Mouse (Mus musculus): Measurements from ENCODE around the gene Dlst. TPM values are rescaled to one million over a fixed set of nuclear protein-coding genes. Genes with fewer than 3 reads are reported as not detected.

Dlst gene
- polyA plus RNA-seq, 1 experiment, result 167 TPM

DNA sequence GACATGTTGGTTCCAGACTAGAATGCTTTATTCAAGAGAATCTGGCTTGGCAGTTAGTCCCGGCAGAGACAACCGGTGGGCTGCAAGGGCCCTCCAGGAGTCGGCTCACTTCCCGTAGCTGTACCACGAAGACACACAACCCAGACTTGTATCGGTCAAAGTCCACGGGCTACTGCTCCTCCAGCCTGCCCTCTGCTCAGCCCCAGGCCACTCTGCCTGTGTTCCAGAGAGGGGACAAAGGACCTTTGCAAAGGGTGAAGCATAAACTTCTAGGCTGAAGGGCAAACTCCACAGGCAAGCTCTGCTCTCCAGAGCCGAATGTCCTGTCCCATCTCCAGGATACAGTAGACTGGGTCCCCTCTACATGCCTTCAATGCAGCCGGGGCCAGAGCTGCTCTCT is 56.0 kb downstream of the Dlst start:
- Histone ChIP-seq H3K79me2 (ENCODE audit: control insufficient read depth, insufficient read depth) (no peaks in the 10 kb centered on the region), H3K27me3 (ENCODE audit: control insufficient read depth, insufficient read depth, insufficient read length) (no peaks in the 10 kb centered on the region), H3K4me3 (ENCODE audit: insufficient read depth, poor library complexity, severe bottlenecking) (no peak overlapping the region), H3K36me3 (ENCODE audit: control insufficient read depth, insufficient read depth) (peaks cover 49% of the 10 kb centered on the region), H3ac (ENCODE audit: control insufficient read depth, insufficient read length, low read depth) (no peak overlapping the region), H3K79me3 (ENCODE audit: low read depth) (no peaks in the 10 kb centered on the region)
- no peak for TF ChIP-seq USF1 (IDR thresholded peaks at IDR 0.05; ENCODE audit: low read depth)
- TF ChIP-seq CTCF (IDR thresholded peaks at IDR 0.05; ENCODE audit: control insufficient read depth, insufficient read depth, insufficient read length), result no peak
- no peak for TF ChIP-seq FOSL1 (IDR thresholded peaks at IDR 0.05; ENCODE audit: insufficient read depth, low read length, poor library complexity, severe bottlenecking)
- no peak for TF ChIP-seq MYOD1 (IDR thresholded peaks at IDR 0.05; ENCODE audit: control insufficient read depth, insufficient read length, low read depth)

DNA sequence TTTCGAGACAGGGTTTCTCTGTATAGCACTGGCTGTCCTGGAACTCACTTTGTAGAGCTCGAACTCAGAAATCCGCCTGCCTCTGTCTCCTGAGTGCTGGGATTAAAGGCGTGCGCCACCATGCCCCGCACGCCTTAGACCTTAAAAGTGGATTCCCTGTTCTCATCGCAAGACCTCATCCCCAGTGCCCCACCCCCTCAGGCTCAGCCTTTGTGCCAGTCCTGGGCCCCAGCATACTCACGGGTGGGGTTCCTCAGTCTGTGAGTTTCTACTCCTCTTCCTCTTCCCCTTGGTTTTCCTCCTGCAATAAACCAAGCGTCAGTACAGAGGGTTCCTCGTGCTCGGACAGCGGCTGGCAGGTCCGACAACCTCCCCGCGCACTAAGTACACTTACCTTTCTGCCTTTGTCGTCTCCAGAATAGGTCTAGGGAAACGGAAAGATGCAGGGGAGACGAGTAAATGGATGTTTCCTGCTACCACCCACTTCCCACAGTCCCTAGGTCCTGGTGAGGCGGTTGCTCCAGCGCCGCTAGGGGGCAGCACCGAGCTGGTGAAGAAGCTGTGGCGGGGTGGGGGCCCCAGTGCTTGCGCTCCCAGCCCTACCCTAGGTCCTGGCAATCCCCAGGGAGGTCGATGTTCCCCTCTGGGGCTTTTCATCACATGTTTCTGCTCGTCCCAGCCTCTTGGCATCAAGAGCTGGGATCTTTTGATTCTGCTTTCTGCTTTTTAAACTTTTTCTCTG is 58.7 kb downstream of the Dlst start:
- Histone ChIP-seq H3K27me3 (ENCODE audit: control insufficient read depth, insufficient read depth, insufficient read length) (no peaks in the 10 kb centered on the region), H3K79me2 (ENCODE audit: control insufficient read depth, insufficient read depth) (peaks cover 4% of the 10 kb centered on the region), H3ac (ENCODE audit: control insufficient read depth, insufficient read length, low read depth) (no peak overlapping the region), H3K36me3 (ENCODE audit: control insufficient read depth, insufficient read depth) (peaks cover 59% of the 10 kb centered on the region), H3K4me3 (ENCODE audit: insufficient read depth, poor library complexity, severe bottlenecking) (no peak overlapping the region), H3K79me3 (ENCODE audit: low read depth) (no peaks in the 10 kb centered on the region)
- TF ChIP-seq USF1 (IDR thresholded peaks at IDR 0.05; ENCODE audit: low read depth), result no peak
- no peak for TF ChIP-seq MAX (IDR thresholded peaks at IDR 0.05)
- no peak for TF ChIP-seq MYOD1 (IDR thresholded peaks at IDR 0.05; ENCODE audit: control insufficient read depth, insufficient read length, low read depth)
- no peak for TF ChIP-seq FOSL1 (IDR thresholded peaks at IDR 0.05; ENCODE audit: insufficient read depth, low read length, poor library complexity, severe bottlenecking)
- peak; percentile 88 for TF ChIP-seq CTCF (IDR thresholded peaks at IDR 0.05; ENCODE audit: control insufficient read depth, insufficient read depth, insufficient read length)

DNA sequence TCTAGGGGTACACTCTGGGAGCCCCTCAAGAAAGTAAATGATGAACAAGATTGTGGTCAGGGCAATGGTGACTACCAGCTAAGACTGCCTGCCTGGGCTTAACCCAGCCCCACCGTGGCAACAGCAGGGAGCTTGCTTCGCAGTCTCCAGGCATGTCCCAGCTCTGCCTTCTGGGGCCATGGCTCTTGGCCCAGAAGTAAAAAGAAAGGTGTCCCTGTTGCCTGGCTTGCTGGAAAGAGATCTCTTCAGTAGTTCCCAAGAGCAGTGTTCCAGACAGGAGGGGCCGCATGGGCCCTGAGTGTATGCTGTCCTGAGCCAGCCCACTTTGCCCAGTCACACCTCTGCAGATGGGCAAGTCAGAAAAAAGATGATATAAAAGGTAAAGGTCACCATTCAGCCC is 59.2 kb downstream of the Dlst start:
- Histone ChIP-seq H3K27me3 (ENCODE audit: control insufficient read depth, insufficient read depth, insufficient read length) (no peaks in the 10 kb centered on the region), H3K79me2 (ENCODE audit: control insufficient read depth, insufficient read depth) (peaks cover 9% of the 10 kb centered on the region), H3K79me3 (ENCODE audit: low read depth) (no peaks in the 10 kb centered on the region), H3K36me3 (ENCODE audit: control insufficient read depth, insufficient read depth) (peaks cover 59% of the 10 kb centered on the region), H3K4me3 (ENCODE audit: insufficient read depth, poor library complexity, severe bottlenecking) (no peak overlapping the region), H3ac (ENCODE audit: control insufficient read depth, insufficient read length, low read depth) (no peak overlapping the region)
- TF ChIP-seq USF1 (IDR thresholded peaks at IDR 0.05; ENCODE audit: low read depth), result no peak

DNA sequence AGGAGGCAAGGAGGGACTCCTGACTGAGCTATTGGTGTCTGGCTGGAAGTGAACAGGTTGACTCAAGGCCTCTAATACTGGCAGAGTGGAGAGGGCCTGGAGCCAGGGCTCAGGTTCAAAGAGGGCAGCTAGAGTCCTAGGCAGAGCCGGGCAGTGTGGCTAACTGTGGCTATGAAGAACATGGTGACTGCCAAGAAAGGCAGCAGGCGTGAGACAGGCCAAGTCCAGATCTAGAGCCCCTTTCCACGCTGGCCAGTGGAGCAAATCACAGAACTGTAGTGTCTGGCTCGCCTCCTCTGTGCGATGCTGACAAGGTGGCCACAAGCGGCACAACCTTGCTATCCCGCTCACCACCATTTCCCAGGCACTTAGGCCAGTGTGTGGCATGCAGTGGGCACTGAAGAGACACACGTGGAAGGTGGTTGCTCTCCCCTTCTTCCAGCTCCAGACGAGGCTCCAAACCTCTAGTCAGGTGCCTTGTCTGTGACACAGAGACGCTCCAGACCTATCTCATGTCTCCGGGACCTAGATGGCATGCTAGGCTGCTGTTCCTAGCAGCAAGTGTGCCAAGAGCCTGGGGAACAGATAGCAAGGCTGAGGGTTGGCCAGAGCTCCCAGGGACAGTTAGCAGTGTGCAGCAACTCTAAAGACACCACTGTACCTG is 59.8 kb downstream of the Dlst start:
- Histone ChIP-seq H3K4me3 (ENCODE audit: insufficient read depth, poor library complexity, severe bottlenecking) (no peak overlapping the region), H3ac (ENCODE audit: control insufficient read depth, insufficient read length, low read depth) (no peak overlapping the region), H3K79me2 (ENCODE audit: control insufficient read depth, insufficient read depth) (peaks cover 15% of the 10 kb centered on the region), H3K36me3 (ENCODE audit: control insufficient read depth, insufficient read depth) (peaks cover 59% of the 10 kb centered on the region), H3K27me3 (ENCODE audit: control insufficient read depth, insufficient read depth, insufficient read length) (no peaks in the 10 kb centered on the region), H3K79me3 (ENCODE audit: low read depth) (peaks cover under 1% of the 10 kb centered on the region)
- TF ChIP-seq MAX (IDR thresholded peaks at IDR 0.05) (no peak), CTCF (IDR thresholded peaks at IDR 0.05; ENCODE audit: control insufficient read depth, insufficient read depth, insufficient read length) (no peak), MYOG (IDR thresholded peaks at IDR 0.05; ENCODE audit: control insufficient read depth, extremely low read depth, insufficient read length) (no peak), MYOD1 (IDR thresholded peaks at IDR 0.05; ENCODE audit: control insufficient read depth, insufficient read length, low read depth) (no peak)

DNA sequence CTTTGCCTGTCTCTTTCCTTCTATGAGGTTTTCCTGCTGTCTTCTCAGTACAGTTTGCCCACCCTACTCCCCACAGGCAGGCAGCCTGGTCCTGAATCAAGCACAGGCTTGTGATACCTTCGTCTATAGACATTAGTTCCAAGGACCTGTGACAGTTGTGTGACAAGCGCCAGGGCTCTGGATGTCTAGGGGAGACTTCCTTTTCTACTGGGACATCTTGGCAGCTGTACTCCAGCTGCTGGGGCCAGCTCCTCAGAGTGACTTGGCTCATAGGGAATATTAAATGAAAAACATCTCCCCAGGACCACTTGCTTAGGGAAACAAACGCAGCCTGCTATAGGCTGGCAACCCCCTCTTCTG is 60.3 kb downstream of the Dlst start:
- Histone ChIP-seq H3K36me3 (ENCODE audit: control insufficient read depth, insufficient read depth) (peaks cover 55% of the 10 kb centered on the region), H3K79me3 (ENCODE audit: low read depth) (peaks cover 5% of the 10 kb centered on the region), H3K4me3 (ENCODE audit: insufficient read depth, poor library complexity, severe bottlenecking) (no peak overlapping the region), H3K27me3 (ENCODE audit: control insufficient read depth, insufficient read depth, insufficient read length) (no peaks in the 10 kb centered on the region), H3ac (ENCODE audit: control insufficient read depth, insufficient read length, low read depth) (no peak overlapping the region), H3K79me2 (ENCODE audit: control insufficient read depth, insufficient read depth) (peaks cover 20% of the 10 kb centered on the region)
- TF ChIP-seq MYOD1 (IDR thresholded peaks at IDR 0.05; ENCODE audit: control insufficient read depth, insufficient read length, low read depth) (no peak), MAX (IDR thresholded peaks at IDR 0.05) (no peak), FOSL1 (IDR thresholded peaks at IDR 0.05; ENCODE audit: insufficient read depth, low read length, poor library complexity, severe bottlenecking) (no peak), USF1 (IDR thresholded peaks at IDR 0.05; ENCODE audit: low read depth) (no peak), CTCF (IDR thresholded peaks at IDR 0.05; ENCODE audit: control insufficient read depth, insufficient read depth, insufficient read length) (no peak), MYOG (IDR thresholded peaks at IDR 0.05; ENCODE audit: control insufficient read depth, extremely low read depth, insufficient read length) (no peak), CEBPB (IDR thresholded peaks at IDR 0.05; ENCODE audit: low read depth) (no peak)

DNA sequence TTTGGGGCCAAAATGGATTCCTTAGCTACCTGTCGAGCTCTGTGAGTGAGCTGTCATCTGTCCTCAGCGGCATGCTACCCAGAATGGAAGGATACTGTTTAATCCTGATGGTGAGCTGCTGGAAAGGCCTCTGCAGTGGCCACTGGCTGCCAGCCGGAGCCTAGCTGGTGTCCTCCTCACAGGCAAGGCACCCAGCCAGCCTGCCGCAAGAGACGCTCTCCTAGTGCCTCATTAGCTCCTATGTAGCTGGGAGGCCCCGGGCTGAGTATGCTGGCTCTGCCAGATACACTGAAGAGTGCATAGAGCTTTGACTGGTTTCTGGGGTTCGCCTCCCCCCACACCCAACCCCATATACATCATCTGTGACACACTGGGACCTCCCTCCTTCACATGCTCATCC is 63.4 kb downstream of the Dlst start:
- TF ChIP-seq CEBPB (IDR thresholded peaks at IDR 0.05; ENCODE audit: low read depth) (no peak), MYOG (IDR thresholded peaks at IDR 0.05; ENCODE audit: control insufficient read depth, extremely low read depth, insufficient read length) (no peak), CTCF (IDR thresholded peaks at IDR 0.05; ENCODE audit: control insufficient read depth, insufficient read depth, insufficient read length) (no peak), FOSL1 (IDR thresholded peaks at IDR 0.05; ENCODE audit: insufficient read depth, low read length, poor library complexity, severe bottlenecking) (no peak)
- Histone ChIP-seq H3K36me3 (ENCODE audit: control insufficient read depth, insufficient read depth) (peaks cover 27% of the 10 kb centered on the region), H3ac (ENCODE audit: control insufficient read depth, insufficient read length, low read depth) (no peak overlapping the region), H3K27me3 (ENCODE audit: control insufficient read depth, insufficient read depth, insufficient read length) (no peaks in the 10 kb centered on the region), H3K79me2 (ENCODE audit: control insufficient read depth, insufficient read depth) (peaks cover 31% of the 10 kb centered on the region), H3K79me3 (ENCODE audit: low read depth) (peaks cover 11% of the 10 kb centered on the region), H3K4me3 (ENCODE audit: insufficient read depth, poor library complexity, severe bottlenecking) (no peak overlapping the region)

Data from C2C12 (cell line).